Mouse (Mus musculus): ENCODE measurements around the gene Cpne4. TPM values are rescaled to one million over a fixed set of nuclear protein-coding genes. Genes with fewer than 3 reads are reported as not detected.
A peak's percentile ranks its signal among the peaks of the same experiment; 100 is the strongest.

Gene Cpne4
- polyA plus RNA-seq, 1 experiment from 2014 or later = 2.7 TPM

DNA sequence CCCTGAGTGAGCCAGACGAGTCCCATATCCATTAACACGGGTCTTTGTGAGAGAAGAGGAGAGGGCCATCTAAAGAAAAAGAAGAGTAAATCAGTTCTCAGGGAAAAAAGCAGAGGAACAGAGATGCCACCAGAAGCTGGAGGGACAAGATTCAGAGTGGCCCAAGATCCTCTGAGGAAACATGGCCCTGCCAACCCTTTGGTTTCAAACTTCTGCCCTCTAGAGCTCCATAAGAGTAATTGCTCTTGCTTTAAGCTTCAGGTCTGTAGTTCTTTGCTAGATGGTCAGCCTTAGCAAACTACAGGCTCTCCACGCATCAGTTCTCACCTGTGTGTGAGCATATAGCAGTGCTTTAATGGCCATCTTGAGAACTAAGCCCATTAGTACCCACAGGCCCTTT, 343.4 kb downstream of the Cpne4 start:
- Histone ChIP-seq H3K27me3 (no peaks in the 10 kb centered on the region), H3K36me3 (no peaks in the 10 kb centered on the region), H3K4me3 (no peak overlapping the region), H3K4me1 (no peaks in the 10 kb centered on the region), H3K9ac (no peak overlapping the region), H3K27ac (no peak overlapping the region), H3K9me3 (no peaks in the 10 kb centered on the region), H3K4me2 (replicated peaks) (no peak overlapping the region)
- ATAC-seq (ENCODE audit: insufficient number of reproducible peaks, insufficient read depth, low FRiP score, low TSS enrichment) = no peak
- WGBS = 76% methylated on average over 3 of the region's 3 CpGs

DNA sequence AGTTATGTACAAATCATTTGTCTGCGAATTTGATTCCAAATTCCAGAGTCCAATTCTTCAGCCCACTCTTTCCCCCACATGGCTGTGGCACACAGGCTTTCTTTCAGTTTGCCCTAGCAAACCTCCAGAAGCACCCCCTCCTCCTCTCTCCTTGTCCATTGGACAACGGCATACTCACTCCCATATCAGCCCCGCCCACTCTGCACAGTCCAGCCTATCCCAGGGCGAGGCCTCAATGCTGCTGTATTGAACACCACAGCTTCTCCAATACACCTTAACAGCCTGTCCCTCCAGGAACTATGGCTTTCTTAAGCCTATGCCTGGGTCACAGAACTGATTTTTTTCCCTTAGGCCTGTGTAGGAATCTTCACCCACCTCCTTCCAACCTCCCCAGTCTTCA, 348.3 kb downstream of the Cpne4 start:
- H3K4me1 ChIP-seq = no peaks in the 10 kb centered on the region
- 82% methylated on average over 4 of the region's 4 CpGs for WGBS
- H3K9me3 ChIP-seq = no peaks in the 10 kb centered on the region
- no peaks in the 10 kb centered on the region for H3K27me3 ChIP-seq
- no peak overlapping the region for H3K27ac ChIP-seq
- H3K36me3 ChIP-seq = no peaks in the 10 kb centered on the region
- H3K4me3 ChIP-seq = no peak overlapping the region
- H3K9ac ChIP-seq = no peak overlapping the region
- H3K4me2 ChIP-seq (replicated peaks) = no peak overlapping the region
- ATAC-seq (ENCODE audit: insufficient number of reproducible peaks, insufficient read depth, low FRiP score, low TSS enrichment) = 0 out of 2 replicates have a peak, but pooled peaks have one; percentile 56

DNA sequence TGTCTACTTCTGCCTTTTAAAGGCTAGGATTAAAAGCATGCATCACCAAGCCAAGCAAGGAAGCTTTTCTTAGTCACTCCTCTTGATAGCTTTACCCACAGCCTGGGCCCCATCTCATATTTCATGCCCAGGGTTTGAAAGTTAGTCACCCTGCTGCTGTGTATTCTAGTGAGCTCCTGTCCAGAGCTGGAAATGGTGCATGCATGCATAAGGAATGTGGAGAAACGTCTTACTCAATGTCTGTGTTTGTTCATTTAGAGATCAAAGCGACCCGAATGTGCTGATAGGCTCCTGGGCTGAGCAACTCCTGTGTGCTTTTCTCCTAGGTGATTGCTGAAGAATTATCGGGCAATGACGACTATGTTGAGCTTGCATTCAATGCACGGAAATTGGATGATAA, 354.0 kb downstream of the Cpne4 start:
- no peaks in the 10 kb centered on the region for H3K9me3 ChIP-seq
- H3K27ac ChIP-seq = no peak overlapping the region
- 48% methylated on average over 6 of the region's 6 CpGs for WGBS
- ATAC-seq (ENCODE audit: insufficient number of reproducible peaks, insufficient read depth, low FRiP score, low TSS enrichment) = no peak
- H3K36me3 ChIP-seq = no peaks in the 10 kb centered on the region
- no peaks in the 10 kb centered on the region for H3K27me3 ChIP-seq
- no peak overlapping the region for H3K4me3 ChIP-seq
- no peak overlapping the region for H3K4me2 ChIP-seq (replicated peaks)
- H3K9ac ChIP-seq = no peak overlapping the region
- no peaks in the 10 kb centered on the region for H3K4me1 ChIP-seq

DNA sequence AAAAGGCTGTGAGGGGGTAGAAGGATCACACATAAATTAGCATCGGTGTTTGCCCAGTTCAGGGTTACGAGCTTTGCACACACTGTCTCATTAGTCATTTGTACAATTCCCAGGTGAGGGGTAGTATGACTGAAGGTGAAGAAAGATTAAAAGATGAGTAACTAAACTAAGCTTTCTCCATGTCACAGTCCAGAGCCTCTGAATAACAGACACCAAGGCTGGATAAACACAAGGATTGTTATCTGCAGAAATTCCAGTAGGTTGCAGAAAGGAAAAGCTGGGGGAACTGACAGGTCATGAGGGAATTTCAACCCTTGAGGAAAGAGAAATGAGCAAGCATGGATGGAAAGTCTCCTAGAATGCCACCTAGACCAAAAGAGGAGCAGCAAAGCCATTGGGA, 354.7 kb downstream of the Cpne4 start:
- H3K27ac ChIP-seq = no peak overlapping the region

DNA sequence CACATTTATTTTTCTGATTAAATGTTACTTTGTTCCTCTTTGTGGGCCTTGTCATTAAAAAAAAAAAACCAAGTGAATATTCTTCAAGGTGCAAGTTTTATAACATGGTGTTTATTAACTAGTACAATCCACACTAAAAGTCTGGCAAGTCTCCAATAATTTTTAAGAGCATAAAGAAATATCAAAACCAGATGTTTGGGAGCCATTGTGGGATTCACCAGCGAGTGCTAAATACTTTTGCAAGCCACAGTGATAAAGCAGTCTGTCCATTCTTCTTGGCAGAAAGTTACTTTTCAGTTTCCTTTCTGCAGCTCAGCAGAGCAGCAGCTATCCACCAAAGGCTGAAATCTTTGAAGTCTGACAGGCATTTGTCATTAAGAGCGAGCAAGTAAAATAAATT, 365.6 kb downstream of the Cpne4 start:
- Histone ChIP-seq H3K36me3 (no peaks in the 10 kb centered on the region), H3K27ac (no peak overlapping the region), H3K9me3 (no peaks in the 10 kb centered on the region), H3K4me1 (no peaks in the 10 kb centered on the region), H3K4me2 (replicated peaks) (no peak overlapping the region), H3K4me3 (no peak overlapping the region), H3K9ac (no peak overlapping the region), H3K27me3 (no peaks in the 10 kb centered on the region)
- 22% methylated on average over 2 of the region's 2 CpGs for WGBS
- ATAC-seq (ENCODE audit: insufficient number of reproducible peaks, insufficient read depth, low FRiP score, low TSS enrichment) = no peak

More for the DNA sequence above, 354.7 kb downstream of the Cpne4 start:
- WGBS = 59% methylated on average over 2 of the region's 2 CpGs
- Histone ChIP-seq H3K9ac (no peak overlapping the region), H3K27me3 (no peaks in the 10 kb centered on the region), H3K36me3 (no peaks in the 10 kb centered on the region), H3K4me2 (replicated peaks) (no peak overlapping the region), H3K9me3 (no peaks in the 10 kb centered on the region), H3K4me3 (no peak overlapping the region), H3K4me1 (no peaks in the 10 kb centered on the region)
- no peak for ATAC-seq (ENCODE audit: insufficient number of reproducible peaks, insufficient read depth, low FRiP score, low TSS enrichment)

DNA sequence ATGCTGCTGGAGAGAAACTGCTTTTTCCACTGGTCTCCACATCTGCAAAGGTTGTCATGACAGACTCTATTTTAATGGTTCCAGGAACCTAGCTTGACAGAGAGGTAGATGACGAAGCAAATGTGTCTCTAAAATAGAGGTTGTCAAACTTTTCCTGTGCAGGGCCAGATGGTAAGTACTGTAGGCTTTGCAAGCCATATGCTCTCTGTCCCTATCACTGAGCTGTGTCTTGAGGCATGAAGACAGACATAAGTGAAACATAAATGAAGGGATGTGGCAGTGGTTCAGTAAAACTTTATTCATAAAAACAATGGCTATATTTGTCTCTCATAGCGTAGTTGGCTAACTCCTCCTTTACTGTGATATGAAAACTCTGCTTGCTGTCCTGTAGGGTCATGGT, 366.2 kb downstream of the Cpne4 start:
- Histone ChIP-seq H3K4me2 (replicated peaks) (no peak overlapping the region), H3K9ac (no peak overlapping the region), H3K9me3 (no peaks in the 10 kb centered on the region), H3K4me1 (no peaks in the 10 kb centered on the region), H3K4me3 (no peak overlapping the region), H3K27ac (no peak overlapping the region), H3K36me3 (no peaks in the 10 kb centered on the region), H3K27me3 (no peaks in the 10 kb centered on the region)
- WGBS = 56% methylated on average over 2 of the region's 2 CpGs
- ATAC-seq (ENCODE audit: insufficient number of reproducible peaks, insufficient read depth, low FRiP score, low TSS enrichment) = no peak

DNA sequence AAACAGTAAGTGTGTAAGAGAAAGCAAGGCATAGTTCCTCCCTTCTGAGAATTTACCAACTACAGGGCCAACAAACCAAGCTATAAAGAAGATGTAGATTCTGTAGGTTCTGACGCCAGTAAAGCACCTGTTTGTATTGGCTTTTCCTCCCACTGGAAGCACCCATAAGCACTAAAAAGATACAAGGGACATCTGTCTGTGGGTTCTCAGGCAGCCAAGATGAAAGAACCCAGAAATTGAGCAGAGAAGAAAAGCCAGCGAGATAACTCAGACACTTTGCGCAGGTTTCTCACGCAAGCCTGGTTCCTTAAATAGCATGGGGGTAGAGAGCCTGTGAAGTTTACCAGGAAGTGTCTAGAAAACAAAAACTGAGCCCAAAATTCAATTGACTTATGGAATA, 374.1 kb downstream of the Cpne4 start:
- no peaks in the 10 kb centered on the region for H3K4me1 ChIP-seq
- ATAC-seq (ENCODE audit: insufficient number of reproducible peaks, insufficient read depth, low FRiP score, low TSS enrichment) = no peak
- WGBS = 88% methylated on average over 4 of the region's 4 CpGs
- no peak overlapping the region for H3K4me3 ChIP-seq
- no peaks in the 10 kb centered on the region for H3K9me3 ChIP-seq
- H3K27ac ChIP-seq = no peak overlapping the region
- no peak overlapping the region for H3K4me2 ChIP-seq (replicated peaks)
- H3K36me3 ChIP-seq = no peaks in the 10 kb centered on the region
- no peak overlapping the region for H3K9ac ChIP-seq
- no peaks in the 10 kb centered on the region for H3K27me3 ChIP-seq

DNA sequence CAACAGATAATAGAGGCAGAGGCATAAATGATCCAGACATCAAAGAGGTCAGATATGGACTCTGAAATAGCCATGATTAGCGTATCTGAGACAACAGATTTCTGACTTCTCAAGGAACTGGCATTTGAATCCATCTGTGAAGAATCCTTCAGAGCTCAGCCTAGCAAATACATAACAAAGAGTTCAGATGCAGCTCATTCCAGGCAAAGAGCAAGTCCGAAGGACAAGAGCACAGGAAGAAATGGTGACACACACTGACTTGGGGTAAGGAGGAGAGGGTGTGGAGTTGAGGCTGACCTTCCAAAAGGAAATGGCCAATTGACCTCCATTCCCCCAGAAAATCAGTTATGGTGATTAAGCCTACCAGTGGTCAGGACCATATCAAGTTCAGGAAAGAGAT, 375.0 kb downstream of the Cpne4 start:
- Histone ChIP-seq H3K4me3 (no peak overlapping the region), H3K36me3 (no peaks in the 10 kb centered on the region), H3K9ac (no peak overlapping the region), H3K27me3 (no peaks in the 10 kb centered on the region), H3K27ac (no peak overlapping the region), H3K4me2 (replicated peaks) (no peak overlapping the region), H3K9me3 (no peaks in the 10 kb centered on the region), H3K4me1 (no peaks in the 10 kb centered on the region)
- WGBS = 68% methylated on average over 2 of the region's 2 CpGs
- no peak for ATAC-seq (ENCODE audit: insufficient number of reproducible peaks, insufficient read depth, low FRiP score, low TSS enrichment)

DNA sequence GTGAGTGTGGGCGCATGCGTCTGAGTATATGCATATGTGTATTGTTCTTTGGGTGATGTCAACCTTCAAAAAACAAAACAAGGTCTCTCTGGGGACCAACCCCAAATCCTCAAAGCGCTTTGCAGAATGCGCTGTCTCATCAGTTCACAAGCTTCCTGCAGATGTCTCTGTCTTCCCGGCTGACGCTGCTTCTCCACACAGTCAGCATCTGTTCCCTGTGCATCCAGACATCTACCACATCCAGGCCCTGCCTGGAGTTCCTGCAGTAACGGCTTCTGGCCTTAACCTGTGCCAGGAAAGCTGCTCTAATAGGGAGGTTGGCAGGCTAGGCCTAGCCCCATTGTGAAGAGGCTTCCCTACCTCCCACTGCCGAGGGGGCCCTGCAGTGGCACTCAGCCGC, 381.7 kb downstream of the Cpne4 start:
- Histone ChIP-seq H3K27ac (no peak overlapping the region), H3K9ac (no peak overlapping the region), H3K9me3 (no peaks in the 10 kb centered on the region), H3K4me3 (no peak overlapping the region), H3K27me3 (no peaks in the 10 kb centered on the region), H3K4me1 (no peaks in the 10 kb centered on the region), H3K4me2 (replicated peaks) (no peak overlapping the region), H3K36me3 (no peaks in the 10 kb centered on the region)
- ATAC-seq (ENCODE audit: insufficient number of reproducible peaks, insufficient read depth, low FRiP score, low TSS enrichment) = no peak
- WGBS = 75% methylated on average over 9 of the region's 9 CpGs

DNA sequence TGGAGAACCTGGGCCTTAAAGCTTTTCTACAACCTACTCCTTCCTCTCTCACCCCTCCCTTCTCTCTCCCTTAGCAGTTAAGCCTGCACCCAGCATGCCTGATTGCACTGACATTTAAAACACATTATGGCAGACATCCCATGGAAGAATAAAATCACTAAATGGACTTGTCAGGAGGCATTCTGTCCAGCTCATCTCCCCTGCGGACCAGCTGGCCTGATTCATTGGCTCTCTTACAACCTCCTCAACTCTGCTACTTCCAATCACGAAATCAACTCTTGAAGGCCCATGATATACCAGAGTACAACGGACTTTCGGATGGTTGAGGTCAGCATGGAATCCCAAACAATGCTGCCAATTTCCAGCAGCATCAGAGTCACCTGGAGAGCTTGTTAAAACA, 393.3 kb downstream of the Cpne4 start:
- 81% methylated on average over 4 of the region's 4 CpGs for WGBS
- no peak; the same call in 1 of the 2 replicates for ATAC-seq (ENCODE audit: insufficient number of reproducible peaks, insufficient read depth, low FRiP score, low TSS enrichment)
- Histone ChIP-seq H3K9ac (no peak overlapping the region), H3K4me3 (no peak overlapping the region), H3K27me3 (no peaks in the 10 kb centered on the region), H3K36me3 (no peaks in the 10 kb centered on the region), H3K4me2 (replicated peaks) (no peak overlapping the region), H3K4me1 (no peaks in the 10 kb centered on the region), H3K27ac (no peak overlapping the region), H3K9me3 (no peaks in the 10 kb centered on the region)

DNA sequence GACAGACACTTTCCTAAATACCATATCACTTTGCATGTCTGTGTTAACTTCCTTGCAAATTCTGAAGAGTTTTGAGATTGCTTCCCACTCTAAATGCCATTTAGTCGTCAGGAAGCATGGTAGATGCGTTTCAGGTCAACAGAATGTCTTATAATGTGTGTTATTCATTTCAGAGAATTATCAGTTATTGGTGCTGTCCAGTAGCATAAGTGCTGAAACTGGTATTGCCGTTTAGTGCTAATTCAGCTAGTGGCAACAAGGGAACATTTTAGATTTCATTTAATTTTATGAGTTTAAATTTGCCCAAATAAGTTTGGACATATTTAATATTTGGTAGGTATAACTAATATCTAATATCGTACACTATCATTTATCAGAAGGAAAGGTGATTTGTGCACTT, 403.5 kb downstream of the Cpne4 start:
- Histone ChIP-seq H3K4me2 (replicated peaks) (no peak overlapping the region), H3K36me3 (no peaks in the 10 kb centered on the region), H3K27ac (no peak overlapping the region), H3K9ac (no peak overlapping the region), H3K4me3 (no peak overlapping the region), H3K27me3 (no peaks in the 10 kb centered on the region), H3K4me1 (no peaks in the 10 kb centered on the region), H3K9me3 (no peaks in the 10 kb centered on the region)
- no peak for ATAC-seq (ENCODE audit: insufficient number of reproducible peaks, insufficient read depth, low FRiP score, low TSS enrichment)
- WGBS = 65% methylated on average over 4 of the region's 4 CpGs

DNA sequence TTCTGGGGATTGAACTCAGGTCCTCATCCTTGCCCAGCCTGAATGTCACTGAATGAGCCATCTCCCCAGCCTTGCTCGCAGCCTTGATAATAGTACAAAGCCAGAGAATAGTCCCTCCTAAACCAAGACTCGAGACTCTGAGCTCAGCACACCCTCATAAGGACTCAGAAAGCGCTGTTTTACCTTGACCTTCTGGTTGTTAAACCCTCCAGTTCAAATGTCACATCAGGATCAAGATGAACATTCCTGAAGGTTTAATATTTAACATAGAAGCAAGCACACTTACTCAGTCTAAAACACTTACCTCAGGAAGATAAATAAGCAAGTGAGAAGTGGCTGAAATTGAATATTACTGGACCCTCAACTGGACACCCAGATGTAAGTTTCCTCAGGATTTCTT, 405.1 kb downstream of the Cpne4 start:
- Histone ChIP-seq H3K9ac (no peak overlapping the region), H3K9me3 (no peaks in the 10 kb centered on the region), H3K36me3 (no peaks in the 10 kb centered on the region), H3K4me3 (no peak overlapping the region), H3K27me3 (no peaks in the 10 kb centered on the region), H3K4me2 (replicated peaks) (no peak overlapping the region), H3K4me1 (no peaks in the 10 kb centered on the region), H3K27ac (no peak overlapping the region)
- ATAC-seq (ENCODE audit: insufficient number of reproducible peaks, insufficient read depth, low FRiP score, low TSS enrichment) = no peak
- whole genome bisulfite sequencing = 71% methylated on average over 3 of the region's 3 CpGs

DNA sequence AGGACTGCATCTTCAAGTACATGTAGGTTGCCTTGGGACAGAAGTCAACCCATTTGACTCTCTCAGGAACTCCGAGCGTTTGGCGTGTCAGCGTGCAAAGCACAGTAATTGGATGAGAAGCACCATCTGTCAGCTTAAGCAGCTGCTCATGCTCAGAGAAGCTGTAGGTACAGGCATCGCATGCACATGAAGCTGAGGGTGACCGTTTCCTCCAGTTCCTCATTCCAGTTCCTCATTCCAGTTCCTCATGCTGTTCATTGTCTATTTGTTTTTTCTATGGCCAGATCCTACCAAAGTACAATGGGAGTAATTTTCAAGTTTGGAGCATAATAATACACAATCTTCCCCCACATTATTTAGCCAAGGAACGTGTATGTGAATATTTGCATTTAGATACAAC, 425.7 kb downstream of the Cpne4 start:
- H3K36me3 ChIP-seq = no peaks in the 10 kb centered on the region
- H3K9me3 ChIP-seq = no peaks in the 10 kb centered on the region
- no peak for ATAC-seq (ENCODE audit: insufficient number of reproducible peaks, insufficient read depth, low FRiP score, low TSS enrichment)
- WGBS = 81% methylated on average over 7 of the region's 7 CpGs
- no peak overlapping the region for H3K4me2 ChIP-seq (replicated peaks)
- H3K4me3 ChIP-seq = no peak overlapping the region
- H3K27ac ChIP-seq = no peak overlapping the region
- no peaks in the 10 kb centered on the region for H3K4me1 ChIP-seq
- no peak overlapping the region for H3K9ac ChIP-seq
- H3K27me3 ChIP-seq = no peaks in the 10 kb centered on the region

Data from embryonic facial prominence, embryonic 12.5 days (tissue).